Mouse (Mus musculus) gastrocnemius, postnatal 25 days (tissue): ENCODE data around the gene Hccs. TPM values are rescaled to one million over a fixed set of nuclear protein-coding genes. Genes with fewer than 3 reads are reported as not detected.

Experiments
- total RNA-seq, 2 experiments: library from RNA; stranded (reverse); gene quantifications; 1 replicate in 1 of 2; 2 replicates in 1 of 2; pipeline ENCODE4 v1.2.3; 2021

Hccs gene
- total RNA-seq, 2 experiments from 2014 or later: 26.5 to 40.6 TPM

Other genes with a start within 250 kb of the Hccs start
- gene Amelx, start 133.2 kb downstream of the Hccs start, total RNA-seq: not detected